Mouse (Mus musculus): ENCODE measurements around the gene Slc6a1. TPM values are rescaled to one million over a fixed set of nuclear protein-coding genes. Genes with fewer than 3 reads are reported as not detected.

Slc6a1 gene
- polyA plus RNA-seq, 1 experiment from 2014 or later: 0.03 TPM

- H3K4me3 ChIP-seq (ENCODE audit: low read depth, low read length): no peak overlapping the region
- H3K9ac ChIP-seq (ENCODE audit: low read length): no peak overlapping the region
- DNase-seq (ENCODE audit: low spot score): no peak
- no peak for ATAC-seq (ENCODE audit: insufficient number of reproducible peaks, low FRiP score, low TSS enrichment, low read depth)
- H3K9me3 ChIP-seq (ENCODE audit: control insufficient read depth, low read length): no peaks in the 10 kb centered on the region
- no peak overlapping the region for H3K4me2 ChIP-seq (ENCODE audit: low read depth, severe bottlenecking)
- no peaks in the 10 kb centered on the region for H3K36me3 ChIP-seq (ENCODE audit: control insufficient read depth, insufficient read depth, low read length)
- H3K27ac ChIP-seq (replicated peaks; ENCODE audit: low read depth, low read length): no peak overlapping the region
- H3K4me1 ChIP-seq (ENCODE audit: control insufficient read depth, insufficient read depth, low read length): no peaks in the 10 kb centered on the region
- whole genome bisulfite sequencing: 79% methylated on average over 4 of the region's 4 CpGs
- H3K27me3 ChIP-seq (ENCODE audit: control insufficient read depth, insufficient read depth, low read length): no peaks in the 10 kb centered on the region
These were observed 72.2 kb downstream of the Slc6a1 start for GRCm38 (mm10) chr6:114354635-114355034.

DNA sequence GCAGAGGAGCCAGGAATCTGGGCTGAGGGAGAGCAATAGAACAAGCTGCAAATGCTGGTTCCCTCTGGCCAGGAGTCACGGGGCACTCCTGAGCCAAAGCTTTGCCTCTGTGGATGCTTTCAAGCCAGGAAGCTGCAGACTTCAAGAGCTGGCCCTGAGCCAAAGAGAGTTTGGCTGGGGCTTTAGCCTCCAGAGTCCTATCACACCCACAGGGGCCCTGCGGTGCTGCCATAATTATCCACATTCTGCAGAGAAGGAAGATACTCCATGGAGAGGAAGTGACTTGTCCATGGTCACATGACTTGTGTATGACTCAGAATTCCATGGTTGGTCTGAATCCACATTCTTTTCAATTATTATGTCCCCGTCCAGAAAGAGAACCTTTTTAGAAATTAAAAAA is 75.7 kb downstream of the Slc6a1 start:
- ATAC-seq (ENCODE audit: insufficient number of reproducible peaks, low FRiP score, low TSS enrichment, low read depth) (no peak), DNase-seq (ENCODE audit: low spot score) (no peak)
- 67% methylated on average over 3 of the region's 3 CpGs for WGBS
- no peaks in the 10 kb centered on the region for H3K36me3 ChIP-seq (ENCODE audit: control insufficient read depth, insufficient read depth, low read length)
- H3K27ac ChIP-seq (replicated peaks; ENCODE audit: low read depth, low read length): no peak overlapping the region
- no peak overlapping the region for H3K4me2 ChIP-seq (ENCODE audit: low read depth, severe bottlenecking)
- H3K9me3 ChIP-seq (ENCODE audit: control insufficient read depth, low read length): no peaks in the 10 kb centered on the region
- H3K27me3 ChIP-seq (ENCODE audit: control insufficient read depth, insufficient read depth, low read length): no peaks in the 10 kb centered on the region
- no peaks in the 10 kb centered on the region for H3K4me1 ChIP-seq (ENCODE audit: control insufficient read depth, insufficient read depth, low read length)
- no peak overlapping the region for H3K9ac ChIP-seq (ENCODE audit: low read length)
- H3K4me3 ChIP-seq (ENCODE audit: low read depth, low read length): no peak overlapping the region

DNA sequence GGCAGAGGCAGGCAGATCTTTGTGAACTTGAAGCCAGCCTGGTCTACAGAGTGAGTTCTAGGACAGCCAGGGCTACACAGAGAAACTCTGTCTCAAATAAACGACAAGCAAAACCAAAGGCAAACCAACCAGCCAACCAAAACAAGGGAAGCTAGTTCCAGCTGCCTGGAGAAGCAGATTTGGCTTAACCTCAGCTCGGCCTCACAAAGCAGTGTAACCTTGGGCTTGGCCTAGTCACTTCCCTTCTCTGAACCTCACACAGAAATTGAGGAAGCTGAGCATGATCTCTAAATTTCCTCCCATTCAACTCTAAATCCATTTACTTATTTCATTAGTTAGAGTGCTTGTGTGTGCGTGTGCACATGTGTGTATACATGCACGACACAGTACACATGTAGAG is 79.9 kb downstream of the Slc6a1 start:
- no peak for ATAC-seq (ENCODE audit: insufficient number of reproducible peaks, low FRiP score, low TSS enrichment, low read depth)
- Histone ChIP-seq H3K9me3 (ENCODE audit: control insufficient read depth, low read length) (no peaks in the 10 kb centered on the region), H3K4me1 (ENCODE audit: control insufficient read depth, insufficient read depth, low read length) (no peaks in the 10 kb centered on the region), H3K4me3 (ENCODE audit: low read depth, low read length) (no peak overlapping the region), H3K9ac (ENCODE audit: low read length) (no peak overlapping the region), H3K36me3 (ENCODE audit: control insufficient read depth, insufficient read depth, low read length) (no peaks in the 10 kb centered on the region), H3K4me2 (ENCODE audit: low read depth, severe bottlenecking) (no peak overlapping the region), H3K27ac (replicated peaks; ENCODE audit: low read depth, low read length) (no peak overlapping the region), H3K27me3 (ENCODE audit: control insufficient read depth, insufficient read depth, low read length) (no peaks in the 10 kb centered on the region)
- 81% methylated on average over 4 of the region's 4 CpGs for WGBS
- no peak for DNase-seq (ENCODE audit: low spot score)

DNA sequence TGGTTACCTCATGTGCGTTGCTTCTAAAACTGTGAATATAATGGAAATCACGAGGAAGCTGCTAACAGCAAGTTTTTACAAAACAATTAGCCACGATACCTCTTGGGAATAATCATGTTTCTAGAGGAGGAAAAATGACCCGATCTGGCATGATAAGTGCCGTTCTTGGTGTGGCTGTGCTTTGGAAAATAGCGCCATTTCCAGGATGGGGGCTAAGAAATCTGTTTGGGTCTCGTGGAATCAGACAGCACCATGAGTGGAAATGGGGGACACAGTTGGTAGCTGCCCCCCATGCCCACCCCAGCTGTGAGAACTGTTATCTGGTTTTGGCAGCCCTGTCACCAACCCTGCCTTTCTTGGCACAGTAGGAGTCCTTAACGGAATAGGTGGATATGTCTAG is 81.3 kb downstream of the Slc6a1 start:
- H3K4me1 ChIP-seq (ENCODE audit: control insufficient read depth, insufficient read depth, low read length): no peaks in the 10 kb centered on the region
- no peaks in the 10 kb centered on the region for H3K27me3 ChIP-seq (ENCODE audit: control insufficient read depth, insufficient read depth, low read length)
- no peak overlapping the region for H3K4me2 ChIP-seq (ENCODE audit: low read depth, severe bottlenecking)
- no peak overlapping the region for H3K27ac ChIP-seq (replicated peaks; ENCODE audit: low read depth, low read length)
- no peaks in the 10 kb centered on the region for H3K9me3 ChIP-seq (ENCODE audit: control insufficient read depth, low read length)
- no peaks in the 10 kb centered on the region for H3K36me3 ChIP-seq (ENCODE audit: control insufficient read depth, insufficient read depth, low read length)
- H3K4me3 ChIP-seq (ENCODE audit: low read depth, low read length): no peak overlapping the region
- WGBS: 90% methylated on average over 8 of the region's 8 CpGs
- DNase-seq (ENCODE audit: low spot score) (no peak), ATAC-seq (ENCODE audit: insufficient number of reproducible peaks, low FRiP score, low TSS enrichment, low read depth) (no peak)
- no peak overlapping the region for H3K9ac ChIP-seq (ENCODE audit: low read length)

GRCm38 (mm10) chr6:114364734-114365133 is 82.3 kb downstream of the Slc6a1 start:
- Histone ChIP-seq H3K9me3 (ENCODE audit: control insufficient read depth, low read length) (no peaks in the 10 kb centered on the region), H3K4me2 (ENCODE audit: low read depth, severe bottlenecking) (no peak overlapping the region), H3K9ac (ENCODE audit: low read length) (no peak overlapping the region), H3K4me1 (ENCODE audit: control insufficient read depth, insufficient read depth, low read length) (no peaks in the 10 kb centered on the region), H3K4me3 (ENCODE audit: low read depth, low read length) (no peak overlapping the region), H3K36me3 (ENCODE audit: control insufficient read depth, insufficient read depth, low read length) (no peaks in the 10 kb centered on the region), H3K27me3 (ENCODE audit: control insufficient read depth, insufficient read depth, low read length) (no peaks in the 10 kb centered on the region), H3K27ac (replicated peaks; ENCODE audit: low read depth, low read length) (no peak overlapping the region)
- DNase-seq (ENCODE audit: low spot score): no peak
- WGBS: 83% methylated on average over 5 of the region's 5 CpGs
- ATAC-seq (ENCODE audit: insufficient number of reproducible peaks, low FRiP score, low TSS enrichment, low read depth): no peak

GRCm38 (mm10) chr6:114366191-114366590 is 83.8 kb downstream of the Slc6a1 start:
- Histone ChIP-seq H3K9ac (ENCODE audit: low read length) (no peak overlapping the region), H3K4me3 (ENCODE audit: low read depth, low read length) (no peak overlapping the region), H3K36me3 (ENCODE audit: control insufficient read depth, insufficient read depth, low read length) (no peaks in the 10 kb centered on the region), H3K27ac (replicated peaks; ENCODE audit: low read depth, low read length) (no peak overlapping the region), H3K4me1 (ENCODE audit: control insufficient read depth, insufficient read depth, low read length) (no peaks in the 10 kb centered on the region), H3K9me3 (ENCODE audit: control insufficient read depth, low read length) (no peaks in the 10 kb centered on the region), H3K27me3 (ENCODE audit: control insufficient read depth, insufficient read depth, low read length) (no peaks in the 10 kb centered on the region), H3K4me2 (ENCODE audit: low read depth, severe bottlenecking) (no peak overlapping the region)
- no peak for ATAC-seq (ENCODE audit: insufficient number of reproducible peaks, low FRiP score, low TSS enrichment, low read depth)
- DNase-seq (ENCODE audit: low spot score): no peak
- WGBS: 65% methylated on average over 5 of the region's 5 CpGs

Other genes with a start within 250 kb of the Slc6a1 start
- 0.07 and 0.09 TPM in 2 replicates for gene Atp2b2, start 240.0 kb upstream of the Slc6a1 start, polyA plus RNA-seq (2014; fragmentation: Nextera tagmentation; extraction: Ambion mirVana)
- gene Slc6a11, start 151.4 kb upstream of the Slc6a1 start, polyA plus RNA-seq (2014; fragmentation: Nextera tagmentation; extraction: Ambion mirVana): 0.08 TPM in 1 of 2 replicates, not detected in the other
- gene Hrh1, start 115.3 kb downstream of the Slc6a1 start, polyA plus RNA-seq (2014; fragmentation: Nextera tagmentation; extraction: Ambion mirVana): not detected in 2 replicates